Mouse (Mus musculus) left cerebral cortex, adult 11 months (tissue): ENCODE measurements around the gene Fam208a.
A peak's percentile ranks its signal among the peaks of the same experiment; 100 is the strongest.

Source experiments
- DNase-seq: peaks from one replicate; pipeline ENCODE4 v3.0.0; 2022; ENCODE audit warnings: low spot score

Gene Fam208a

DNA sequence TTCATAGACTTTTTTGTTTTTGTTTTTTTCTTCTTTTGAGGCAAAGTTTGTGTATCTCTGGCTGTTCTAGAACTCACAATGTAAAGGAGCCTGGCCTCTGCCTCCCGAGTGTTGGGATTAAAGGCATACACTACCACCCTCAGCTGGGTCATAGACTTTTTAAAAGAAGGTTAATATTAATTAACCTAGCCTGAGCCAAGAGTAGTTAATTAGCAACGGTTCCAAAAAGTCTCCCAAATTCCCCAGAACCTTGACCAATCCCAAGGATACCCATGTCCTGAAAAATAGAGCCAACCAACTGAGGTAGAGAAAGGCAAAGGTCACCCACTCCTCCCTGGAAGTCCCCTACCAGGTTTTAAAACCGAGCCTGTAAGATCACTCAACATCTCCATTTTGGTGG lies 7.8 kb upstream of the Fam208a start:
- DNase-seq: no peak

DNA sequence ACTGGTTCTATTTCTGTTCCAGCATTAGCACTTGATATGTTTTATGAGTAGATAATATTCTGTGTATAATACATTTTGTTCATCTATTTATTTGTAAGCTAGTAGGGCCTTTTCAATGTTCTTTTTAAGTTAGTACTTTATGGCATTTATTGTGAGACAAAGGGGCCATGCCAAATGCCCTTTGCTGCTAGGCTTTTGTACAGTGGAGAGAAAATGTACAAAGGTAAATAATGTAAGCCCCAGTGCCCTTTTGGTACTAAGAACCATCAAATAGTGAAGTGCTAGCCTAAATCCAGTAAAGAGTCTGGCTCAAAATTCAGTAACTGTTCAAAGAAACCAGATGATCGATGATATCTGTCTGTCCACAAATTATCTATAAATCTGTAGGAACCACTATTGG lies 6.3 kb upstream of the Fam208a start:
- DNase-seq: no peak

DNA sequence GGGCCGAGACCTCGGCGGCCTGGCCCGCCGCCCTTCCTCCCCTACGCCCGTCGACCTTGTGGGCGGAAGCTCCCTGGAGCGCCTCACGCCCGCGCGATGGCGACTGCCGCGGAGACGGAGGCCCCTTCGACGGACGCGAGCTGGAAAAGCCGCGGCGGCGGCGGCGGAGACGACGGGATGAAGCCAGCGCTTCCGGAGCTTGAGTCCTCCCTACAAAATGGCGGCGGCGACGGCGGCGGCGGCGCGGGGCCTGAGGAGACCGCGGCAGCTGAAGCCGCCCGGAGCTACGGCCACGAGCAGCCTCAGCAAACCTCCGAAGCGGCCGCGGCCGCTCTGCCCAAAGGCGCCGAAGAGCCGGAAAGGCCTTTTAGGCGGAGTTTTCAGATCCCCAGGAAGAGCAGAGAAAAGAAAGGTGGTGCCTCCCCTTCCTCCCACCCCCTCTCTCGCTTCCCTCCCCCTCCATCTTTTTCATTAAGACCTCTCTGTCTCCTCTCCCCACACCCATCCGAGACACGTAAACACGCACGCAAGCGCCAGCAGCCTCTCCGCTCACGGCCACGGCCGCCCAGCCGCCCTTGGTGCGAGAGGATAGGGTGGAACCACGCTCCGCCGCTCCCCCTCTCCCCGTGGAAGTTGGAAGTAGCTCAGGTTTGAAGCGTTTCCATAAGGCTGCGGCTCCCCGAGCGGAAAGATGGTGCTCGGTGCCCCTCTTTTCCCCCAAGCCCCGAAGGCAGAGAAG lies 508 bp downstream of the Fam208a start:
- peak; percentile 73 for DNase-seq

DNA sequence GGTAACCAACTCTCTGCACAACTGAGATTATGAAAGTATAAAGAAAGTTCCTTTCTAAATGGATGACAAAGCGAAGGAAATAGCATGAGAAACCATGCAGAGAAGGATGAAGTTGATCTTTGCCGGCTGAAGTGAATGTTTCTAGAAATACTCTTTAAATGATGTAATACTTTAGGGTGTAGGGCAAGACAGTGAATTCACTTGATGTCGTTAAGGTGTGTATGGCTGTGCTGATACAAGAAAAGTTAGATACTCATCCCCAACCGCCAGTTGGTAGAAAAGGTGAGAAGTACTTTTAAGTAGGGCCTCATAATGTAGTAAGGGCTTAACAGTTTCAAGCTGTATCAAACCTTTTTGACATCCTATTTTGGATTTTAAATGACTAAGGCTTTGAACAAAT lies 1.6 kb downstream of the Fam208a start:
- DNase-seq: no peak

DNA sequence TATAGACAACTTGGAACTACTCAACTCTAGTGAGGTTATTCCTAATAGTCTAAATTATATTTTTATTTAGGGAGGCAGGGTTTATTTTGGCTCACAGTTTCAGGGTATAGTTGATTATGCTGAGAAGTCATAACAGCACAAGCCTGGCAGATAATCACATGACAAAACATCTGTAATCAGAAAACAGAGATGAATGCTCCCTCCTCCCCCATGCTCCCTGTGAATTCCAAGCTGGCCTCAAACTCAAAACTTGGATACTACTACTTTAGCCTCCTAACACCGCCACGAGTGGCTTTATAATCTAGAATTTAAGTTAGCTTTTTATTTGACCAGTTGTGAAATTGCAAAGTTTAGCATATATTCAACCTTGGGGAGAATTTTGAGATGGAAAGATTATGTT lies 3.4 kb downstream of the Fam208a start:
- DNase-seq: no peak

DNA sequence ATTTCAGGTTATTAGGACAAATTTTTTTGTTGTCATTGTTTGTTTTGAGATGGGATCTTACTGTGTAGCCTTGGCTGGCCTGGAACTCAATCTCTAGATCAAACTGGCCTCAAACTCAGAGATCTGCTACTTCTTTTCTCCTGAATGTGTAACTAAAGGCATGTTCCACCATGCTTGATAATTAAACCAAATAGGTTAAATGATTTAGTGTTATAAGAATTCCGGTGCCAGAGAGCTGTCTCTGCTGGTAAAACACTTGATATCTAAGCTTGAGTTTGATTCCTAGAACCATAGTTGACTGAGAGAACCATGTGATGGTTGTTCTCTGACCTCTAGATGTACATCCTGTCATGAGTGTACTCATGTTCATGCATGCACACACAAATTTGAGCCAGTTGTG lies 7.5 kb downstream of the Fam208a start:
- no peak for DNase-seq

DNA sequence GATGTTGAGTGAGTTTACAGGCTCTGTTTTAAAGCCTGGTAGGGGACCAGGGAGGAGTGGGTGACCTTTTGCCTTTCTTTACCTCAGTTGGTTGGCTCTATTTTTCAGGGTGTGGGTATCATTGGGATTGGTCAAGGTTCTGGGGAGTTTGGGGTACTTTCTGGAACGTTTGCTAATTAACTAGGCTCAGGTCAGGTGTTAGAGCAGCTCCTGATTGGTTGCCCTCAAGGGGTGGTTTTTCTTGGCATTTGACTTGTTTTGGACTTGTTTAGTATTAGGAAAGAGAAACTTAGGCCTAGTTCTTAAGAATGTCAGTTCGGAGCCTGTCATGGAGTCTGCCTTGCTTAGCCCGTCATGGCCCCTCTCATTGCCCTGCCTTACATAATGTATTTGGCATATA lies 8.2 kb downstream of the Fam208a start:
- DNase-seq: no peak

DNA sequence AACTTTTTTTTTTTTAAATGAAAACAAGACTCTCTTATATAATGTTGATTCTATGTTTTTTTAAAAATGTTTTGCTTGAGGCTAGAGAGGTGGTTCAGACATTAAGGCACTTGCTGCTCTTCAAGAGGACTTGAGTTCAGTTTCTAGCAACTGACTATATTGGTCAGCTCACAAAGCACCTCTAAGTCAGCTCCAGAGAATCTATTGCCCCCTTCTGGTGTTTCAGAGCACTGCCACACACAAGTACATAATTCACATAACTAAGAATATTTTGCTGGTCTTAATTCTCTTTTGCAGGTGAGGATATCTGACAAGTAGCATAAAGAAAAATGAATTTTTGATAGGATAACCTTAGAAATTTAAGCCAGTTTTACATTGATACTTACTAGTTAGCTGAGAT lies 12.3 kb downstream of the Fam208a start:
- no peak for DNase-seq

DNA sequence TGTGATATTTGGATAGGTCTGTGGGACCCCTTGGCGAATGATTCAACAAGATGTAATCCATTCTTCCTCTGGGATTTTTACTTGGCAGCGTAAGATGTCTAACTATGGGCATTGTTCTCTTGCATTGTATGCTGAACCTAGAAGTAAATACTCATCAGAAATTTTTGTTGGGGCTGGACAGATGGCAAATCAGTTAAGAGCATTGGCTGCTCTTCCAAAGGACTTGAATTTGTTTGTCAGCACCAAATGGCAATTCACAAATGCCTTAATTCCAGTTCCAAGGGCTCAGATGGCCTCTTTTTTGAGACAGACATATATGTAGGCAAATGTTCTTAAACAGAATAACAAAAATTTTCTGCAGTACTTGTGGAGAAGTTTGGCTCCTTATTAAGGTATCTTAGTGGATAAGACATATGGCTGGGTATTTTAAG lies 16.2 kb downstream of the Fam208a start:
- no peak for DNase-seq

DNA sequence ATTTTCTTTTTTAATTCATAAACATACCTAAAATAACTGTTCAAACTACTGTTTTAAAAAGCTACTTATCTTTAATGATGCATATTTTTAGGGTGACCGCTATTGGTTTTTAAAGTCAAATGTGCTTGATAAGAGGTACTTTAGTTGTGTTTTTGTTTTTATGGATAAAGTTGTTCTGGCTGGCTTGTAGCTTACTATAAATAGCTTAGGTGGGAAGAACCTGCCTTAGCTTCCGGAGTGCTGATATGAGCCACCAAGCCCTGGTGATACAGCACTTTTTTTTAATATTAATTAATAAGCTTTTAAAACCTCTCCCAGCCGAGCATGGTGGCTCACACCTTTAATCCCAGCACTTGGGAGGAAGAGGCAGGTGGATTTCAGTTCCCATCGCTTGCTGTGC lies 18.3 kb downstream of the Fam208a start:
- no peak for DNase-seq

DNA sequence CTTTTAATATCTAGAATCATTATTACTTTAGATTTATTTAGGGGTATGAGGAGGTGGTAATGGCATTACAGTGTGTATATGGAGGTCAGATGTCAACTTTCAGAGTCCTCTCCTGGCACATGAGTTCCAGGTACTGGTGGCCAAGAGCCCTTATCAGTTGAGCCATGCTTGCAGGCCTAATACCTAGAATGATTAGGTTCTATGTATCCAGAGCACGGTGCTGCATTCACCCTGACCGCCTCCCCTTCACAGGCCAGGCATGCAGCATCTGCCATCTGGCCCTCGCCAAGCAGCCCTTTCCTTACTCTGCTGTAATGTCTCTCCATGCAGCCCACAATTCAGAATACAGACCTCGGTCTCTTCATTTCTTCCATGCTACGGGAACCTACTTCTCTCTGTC lies 62.8 kb downstream of the Fam208a start:
- DNase-seq: no peak

DNA sequence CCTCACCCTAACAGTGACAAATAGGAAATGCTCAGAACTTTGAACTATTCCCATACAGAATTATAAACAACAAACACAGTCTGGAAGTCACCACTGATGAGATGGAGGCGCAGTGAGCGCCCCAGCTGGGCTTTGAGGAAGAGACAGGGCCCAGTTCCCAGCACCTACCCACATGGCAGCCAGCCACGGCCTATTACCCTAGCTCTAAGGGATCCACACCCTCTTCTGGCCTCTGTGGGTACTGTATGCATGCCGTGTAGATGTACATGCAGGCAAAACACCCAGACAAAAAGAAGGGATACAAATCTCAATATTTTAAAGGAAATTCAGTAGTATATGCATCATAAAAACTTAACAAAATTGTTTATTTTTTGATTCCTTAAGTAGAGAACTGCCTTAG lies 64.9 kb downstream of the Fam208a start:
- no peak for DNase-seq

DNA sequence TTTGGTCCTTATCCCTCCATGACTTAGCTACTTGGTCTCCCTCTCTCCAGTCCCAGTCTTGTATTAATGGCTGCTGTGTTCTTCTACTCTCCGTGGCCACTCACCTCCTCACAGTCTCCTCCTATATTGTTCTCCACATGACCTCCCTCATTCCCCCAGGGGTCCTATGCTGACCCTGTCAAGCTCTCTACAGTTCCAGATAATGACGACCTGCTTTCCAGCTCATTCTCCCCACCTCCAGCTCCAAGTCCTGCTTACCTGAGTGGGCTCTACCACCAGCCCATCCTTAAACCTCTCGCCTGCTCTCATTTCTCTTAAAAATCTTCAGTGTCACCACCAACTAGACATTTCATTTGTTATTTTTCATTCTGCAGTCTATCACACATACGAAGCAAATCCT lies 72.5 kb downstream of the Fam208a start:
- no peak for DNase-seq

DNA sequence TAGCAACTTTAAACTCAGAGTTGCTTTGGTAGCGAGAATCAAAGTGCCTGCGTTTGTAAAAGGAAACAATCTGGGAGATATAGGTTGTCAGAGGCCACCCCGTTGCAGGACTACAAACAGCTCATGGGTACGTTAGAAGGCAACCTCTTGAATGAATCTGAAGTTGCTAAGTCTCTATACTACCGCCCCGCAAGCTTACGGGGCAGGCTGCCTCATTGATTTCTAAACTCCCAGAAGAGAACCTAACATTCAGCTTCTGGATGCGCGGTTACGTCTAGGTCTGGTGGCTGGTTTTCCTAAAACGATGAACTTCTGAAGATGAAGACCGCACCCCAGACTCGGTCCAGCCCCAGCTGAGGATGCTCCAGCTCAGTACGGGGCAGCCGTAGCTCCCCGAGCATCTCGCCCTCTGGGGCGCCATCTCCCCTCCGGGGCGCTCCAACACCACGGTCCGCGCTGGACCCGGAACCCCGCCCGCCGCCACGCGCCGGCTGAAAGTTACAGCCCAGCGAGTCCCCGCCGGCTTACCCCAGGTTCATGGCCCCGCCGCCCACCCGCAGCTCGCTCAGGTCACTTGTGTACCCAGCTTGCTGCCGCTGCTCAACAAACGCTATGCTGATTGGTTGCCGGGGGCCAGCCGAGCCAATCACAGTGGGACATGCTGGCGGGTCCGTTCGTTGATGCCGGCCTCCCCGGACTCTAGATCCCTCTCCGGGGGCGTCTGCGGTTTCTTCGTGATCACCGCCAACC lies 79.4 kb downstream of the Fam208a start, which contains the start of gene Ccdc66:
Ccdc66 (minus strand) TSS at position 567 of the 750 bp plus-strand sequence.
- DNase-seq: peak; percentile 99

DNA sequence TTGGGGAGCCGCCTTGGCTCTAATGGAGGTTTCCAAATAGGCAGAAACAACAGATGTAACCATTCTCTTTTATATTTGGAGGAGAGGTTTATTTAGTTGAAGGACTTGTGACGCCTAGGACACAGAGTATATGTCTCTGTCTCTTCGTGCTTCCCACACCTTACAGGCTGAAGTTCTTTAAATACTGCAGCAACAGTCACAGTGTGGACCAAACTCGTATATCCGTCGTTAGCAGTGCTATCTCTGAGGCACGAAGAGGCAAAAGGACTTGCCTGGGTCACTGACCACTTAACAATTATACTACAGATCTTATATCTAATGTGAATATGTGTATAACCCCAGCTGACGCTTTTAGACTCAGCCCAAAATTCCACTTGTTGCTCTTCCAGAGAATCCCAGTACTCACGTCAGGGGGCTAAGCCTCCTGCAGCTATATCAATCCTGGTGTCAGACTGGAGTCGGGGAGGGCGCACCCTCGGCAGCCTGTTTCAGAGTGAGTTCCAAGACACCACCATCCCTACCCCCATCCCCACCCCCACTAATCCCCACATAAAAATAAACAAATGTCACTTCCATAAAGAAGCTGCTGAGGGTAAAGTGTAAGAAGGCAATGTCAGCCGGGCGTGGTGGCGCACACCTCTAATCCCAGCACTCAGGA lies 80.1 kb downstream of the Fam208a start:
- no peak for DNase-seq

DNA sequence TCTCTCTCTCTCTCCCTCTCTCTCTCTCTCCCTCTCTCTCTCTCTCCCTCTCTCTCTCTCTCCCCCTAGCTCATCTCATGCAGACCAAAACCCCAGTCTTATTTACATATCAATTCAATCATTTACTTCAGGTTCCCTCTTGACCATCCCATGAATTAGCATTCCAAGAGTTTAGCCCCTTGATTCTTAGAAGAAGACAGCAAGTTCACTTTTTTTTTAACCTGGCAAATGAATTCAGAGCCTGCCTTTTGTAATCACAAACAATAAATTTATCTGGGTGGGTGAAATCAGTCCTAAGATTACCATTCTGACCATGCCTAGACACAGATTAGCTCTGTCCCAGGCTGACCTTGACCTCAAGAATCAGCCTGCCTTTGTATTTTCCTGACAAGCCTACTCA lies 95.9 kb downstream of the Fam208a start:
- no peak for DNase-seq
